8 mouse cellular contexts compared by ENCODE assay signal in genomic region chr1:161463388-161464085, GRCm38 (mm10). TPM values are rescaled to one million over a fixed set of nuclear protein-coding genes. Genes with fewer than 3 reads are reported as not detected.
DNase-seq lines count a peak whose midpoint lies in the region; ATAC-seq lines count a peak whose summit lies in the region.

No protein-coding gene starts in this region.

- no peaks in the 10 kb centered on the region for H3K36me3 ChIP-seq in heart, embryonic 11.5 days (ENCODE audit: control insufficient read depth, insufficient read depth, low read length)
- H3K36me3 ChIP-seq in heart, embryonic 16.5 days (ENCODE audit: control insufficient read depth, insufficient read depth), result no peaks in the 10 kb centered on the region
- no peaks in the 10 kb centered on the region for H3K36me3 ChIP-seq in neural tube, embryonic 15.5 days
- no peaks in the 10 kb centered on the region for H3K36me3 ChIP-seq in hindbrain, embryonic 16.5 days (ENCODE audit: control insufficient read depth, insufficient read depth, low read length)

- no peaks in the 10 kb centered on the region for H3K9me3 ChIP-seq in heart, embryonic 11.5 days (replicated peaks; ENCODE audit: control insufficient read depth, low read length)
- H3K9me3 ChIP-seq in heart, embryonic 16.5 days (replicated peaks; ENCODE audit: control insufficient read depth, low read length), result no peaks in the 10 kb centered on the region
- H3K9me3 ChIP-seq in neural tube, embryonic 15.5 days (replicated peaks), result no peaks in the 10 kb centered on the region
- H3K9me3 ChIP-seq in hindbrain, embryonic 16.5 days (ENCODE audit: control insufficient read depth, low read length), result no peaks in the 10 kb centered on the region

- no peaks in the 10 kb centered on the region for H3K4me1 ChIP-seq in heart, embryonic 11.5 days (ENCODE audit: control insufficient read depth, insufficient read depth, low read length)
- 0 out of 2 replicates have a peak, but pooled peaks cover 5% of the 10 kb centered on the region for H3K4me1 ChIP-seq in heart, embryonic 16.5 days (ENCODE audit: control insufficient read depth, insufficient read depth, low read length)
- H3K4me1 ChIP-seq in neural tube, embryonic 15.5 days, result no peaks in the 10 kb centered on the region
- no peaks in the 10 kb centered on the region for H3K4me1 ChIP-seq in hindbrain, embryonic 16.5 days (ENCODE audit: control insufficient read depth, insufficient read depth, low read depth, low read length)

- no peak overlapping the region for H3K4me2 ChIP-seq in heart, embryonic 11.5 days
- no peak overlapping the region for H3K4me2 ChIP-seq in heart, embryonic 16.5 days (ENCODE audit: low read depth, low read length)
- no peak overlapping the region for H3K4me2 ChIP-seq in neural tube, embryonic 15.5 days
- no peak overlapping the region for H3K4me2 ChIP-seq in hindbrain, embryonic 16.5 days (ENCODE audit: low read length)

- ATAC-seq in heart, embryonic 11.5 days (replicated peaks; ENCODE audit: insufficient number of reproducible peaks, low FRiP score, low TSS enrichment), result no peak
- ATAC-seq in heart, embryonic 16.5 days (replicated peaks; ENCODE audit: extremely low read depth, insufficient read depth, low FRiP score), result no peak
- no peak for ATAC-seq in megakaryocyte progenitor cell, adult 5-6 weeks (replicated peaks; ENCODE audit: poor library complexity)
- ATAC-seq in neural tube, embryonic 15.5 days (ENCODE audit: low FRiP score), result no peak
- no peak for ATAC-seq in hindbrain, embryonic 16.5 days

- H3K27me3 ChIP-seq in heart, embryonic 11.5 days (ENCODE audit: control insufficient read depth, insufficient read depth, low read length), result no peaks in the 10 kb centered on the region
- no peaks in the 10 kb centered on the region for H3K27me3 ChIP-seq in heart, embryonic 16.5 days (ENCODE audit: control insufficient read depth, insufficient read depth, low read length)
- H3K27me3 ChIP-seq in neural tube, embryonic 15.5 days (replicated peaks), result no peaks in the 10 kb centered on the region
- H3K27me3 ChIP-seq in hindbrain, embryonic 16.5 days (replicated peaks; ENCODE audit: control insufficient read depth, insufficient read depth, low read length), result no peaks in the 10 kb centered on the region

- no peak overlapping the region for H3K27ac ChIP-seq in heart, embryonic 11.5 days (ENCODE audit: low read depth, low read length)
- peak overlapping the region; percentile 3 for H3K27ac ChIP-seq in heart, embryonic 16.5 days (ENCODE audit: low read length)
- no peak overlapping the region for H3K27ac ChIP-seq in neural tube, embryonic 15.5 days (replicated peaks)
- no peak overlapping the region for H3K27ac ChIP-seq in hindbrain, embryonic 16.5 days (ENCODE audit: low read depth, low read length)

- intact Hi-C loops in left cerebral cortex, postnatal 10 days (cut with DNase I), result no loop called here

- H3K9ac ChIP-seq in heart, embryonic 11.5 days (ENCODE audit: low read depth, low read length), result no peak overlapping the region
- H3K9ac ChIP-seq in heart, embryonic 16.5 days (ENCODE audit: low read length), result no peak overlapping the region
- no peak overlapping the region for H3K9ac ChIP-seq in neural tube, embryonic 15.5 days (replicated peaks)
- H3K9ac ChIP-seq in hindbrain, embryonic 16.5 days (ENCODE audit: low read depth, low read length), result no peak overlapping the region

- WGBS in heart, embryonic 11.5 days (ENCODE audit: insufficient replicate concordance), result 49% methylated on average over 2 of the region's 2 CpGs
- 51% methylated on average over 2 of the region's 2 CpGs for WGBS in heart, embryonic 16.5 days
- WGBS in neural tube, embryonic 15.5 days, result 78% methylated on average over 2 of the region's 2 CpGs
- 67% methylated on average over 2 of the region's 2 CpGs for WGBS in hindbrain, embryonic 16.5 days

- DNase-seq in heart, adult 18-20 months, result peak; percentile 62 to 85
- peak; percentile 61 for DNase-seq in NIH3T3 (ENCODE audit: low read depth)
- peak; percentile 9 to 28 for DNase-seq in left cerebral cortex, postnatal 10 days (ENCODE audit: extremely low spot score in 1 of 2, low spot score in 2 of 2)

- no peak overlapping the region for H3K4me3 ChIP-seq in heart, embryonic 11.5 days (ENCODE audit: low read depth, low read length)
- no peak overlapping the region for H3K4me3 ChIP-seq in heart, embryonic 16.5 days (ENCODE audit: low read length)
- H3K4me3 ChIP-seq in neural tube, embryonic 15.5 days (replicated peaks), result no peak overlapping the region
- H3K4me3 ChIP-seq in hindbrain, embryonic 16.5 days (ENCODE audit: low read length), result no peak overlapping the region

RNA-seq across cellular contexts. Expression of gene Tnfsf18, which starts 30.9 kb away (rescaled TPM):
- total RNA-seq in heart, adult 18-20 months (2021), result under 1 TPM in 1 of 2 experiments, not detected in 1; 0.17 TPM
- 0.11 and 0.14 TPM in 2 replicates for polyA plus RNA-seq in heart, embryonic 11.5 days (2014; fragmentation: Nextera tagmentation; extraction: Ambion mirVana)
- polyA plus RNA-seq in heart, embryonic 16.5 days (2015; fragmentation: Nextera tagmentation; extraction: Ambion mirVana), result not detected in 2 replicates
- not detected for total RNA-seq in left cerebral cortex, postnatal 10 days (2021)
- not detected in 2 replicates for total RNA-seq in megakaryocyte progenitor cell, adult 5-6 weeks (2015)
- total RNA-seq in megakaryocyte progenitor cell, adult 5-6 weeks (2017), result not detected in 2 replicates
- not detected in 2 replicates for polyA plus RNA-seq in neural tube, embryonic 15.5 days (2015; fragmentation: Nextera tagmentation; extraction: Ambion mirVana)
- 0.12 TPM in 1 of 2 replicates, not detected in the other for polyA plus RNA-seq in hindbrain, embryonic 16.5 days (2015; fragmentation: Nextera tagmentation; extraction: Ambion mirVana)

Comparison
In these comparisons a context has a peak if more than half of its experiments do, and no peak if none do; other contexts are left out.
1. DNase-seq: peak in every context shown above with its lines; median percentile 74 in heart, adult 18-20 months; 61 in NIH3T3; 18 in left cerebral cortex, postnatal 10 days.